Mouse (Mus musculus) testis, adult 2 months (tissue): Measurements from ENCODE around the gene Banp.

Experiments used
- CTCF ChIP-seq: fragments of 200-500 bp; IDR thresholded peaks from 2 replicates; pipeline ENCODE4 v1.5.1; 2012; ENCODE audit warnings: low read depth, mild to moderate bottlenecking, inconsistent platforms, low read length, moderate library complexity; ENCODE audit not compliant: control insufficient read depth, insufficient read depth, insufficient replicate concordance
- POLR2A ChIP-seq: fragments of 200-500 bp; IDR thresholded peaks from 2 replicates; pipeline ENCODE4 v1.6.1; 2012; ENCODE audit warnings: low read depth, mild to moderate bottlenecking, inconsistent platforms, low read length, moderate library complexity; ENCODE audit not compliant: control insufficient read depth

DNA sequence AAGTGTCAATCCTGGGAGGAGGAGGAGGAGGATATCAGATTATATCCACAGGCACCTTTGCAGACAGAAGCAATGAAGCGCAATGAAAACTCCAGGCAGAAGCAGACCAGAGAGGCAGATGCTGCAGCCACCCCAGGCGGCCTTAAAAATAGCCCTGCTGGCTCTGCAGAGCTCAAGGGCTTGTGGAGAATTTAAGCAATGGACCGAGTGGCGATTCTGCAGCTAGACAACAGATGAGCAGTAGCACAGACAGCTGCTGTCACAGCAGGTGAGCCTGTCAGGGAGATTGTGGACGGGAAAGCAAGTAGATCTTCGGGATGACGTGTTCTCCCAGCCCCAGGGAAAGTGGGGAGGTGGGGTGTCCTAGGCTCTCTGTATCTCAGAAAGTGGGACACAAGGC is 81.4 kb downstream of the Banp start:
- TF ChIP-seq POLR2A, result no peak
- TF ChIP-seq CTCF, result no peak
